Mouse (Mus musculus): ENCODE measurements around the gene Dtx2. TPM values are rescaled to one million over a fixed set of nuclear protein-coding genes. Genes with fewer than 3 reads are reported as not detected.

Dtx2 gene
- total RNA-seq, 1 experiment = 28.3 TPM

DNA sequence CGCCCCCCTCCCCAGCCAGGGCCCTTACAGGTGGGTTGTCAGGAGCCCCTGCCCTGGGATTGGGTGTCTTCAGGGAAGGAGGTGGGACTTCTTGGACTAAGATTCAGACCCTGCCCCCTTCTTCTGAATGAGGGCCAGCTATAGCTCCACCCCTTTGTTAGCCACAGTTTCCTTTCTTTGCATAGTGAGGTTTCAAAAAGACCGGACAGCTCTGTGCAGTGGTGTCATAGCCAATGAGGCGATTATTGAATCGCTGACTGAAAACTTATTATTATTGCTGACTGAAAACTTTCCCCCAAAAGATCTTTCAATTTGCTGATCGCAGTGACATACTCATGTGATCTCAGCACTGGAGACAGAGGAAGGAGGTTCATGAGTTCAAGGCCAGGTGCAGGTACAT, 45.6 kb downstream of the Dtx2 start:
- DNase-seq (ENCODE audit: low read depth, low spot score) = no peak
- no peak overlapping the region for H3K27ac ChIP-seq (ENCODE audit: insufficient read depth, low read depth, low read length, poor library complexity, severe bottlenecking)

DNA sequence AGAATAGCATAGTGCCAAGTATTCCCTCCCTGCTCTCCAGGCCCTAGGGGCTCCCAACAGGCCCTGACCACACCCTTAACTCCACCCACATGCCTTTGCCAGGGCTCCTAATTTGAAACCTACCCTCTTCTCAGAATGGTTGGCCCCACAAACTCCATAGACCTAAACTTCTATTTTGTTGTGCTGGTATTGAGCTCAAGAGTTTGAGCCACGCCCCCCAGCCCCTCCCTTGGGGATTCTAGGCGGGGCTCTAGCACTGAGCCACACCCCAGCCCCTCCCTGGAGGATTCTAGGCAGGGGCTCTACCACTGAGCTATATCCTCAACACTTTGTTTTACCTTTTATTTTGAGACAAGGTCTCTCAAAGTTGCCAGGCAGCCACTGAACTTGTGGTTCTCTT, 46.7 kb downstream of the Dtx2 start:
- in situ Hi-C loops (cut with MboI; ENCODE audit: low sequenced_read_pairs in 2 of 2, unreplicated experiment in 2 of 2) = no loop called here
- peaks cover 4 to 13% of the 10 kb centered on the region in 2 experiments; a peak in 3 of 4 replicates for H3K4me1 ChIP-seq (ENCODE audit: control insufficient read depth in 2 of 2, insufficient read depth in 2 of 2, low read length in 2 of 2, poor library complexity in 1 of 2)
- no peaks in the 10 kb centered on the region for H3K9me3 ChIP-seq (ENCODE audit: control insufficient read depth, insufficient read depth, low read depth, low read length)
- DNase-seq (ENCODE audit: low read depth, low spot score) = peak; percentile 59
- no peak overlapping the region; the same call in 1 of the 2 replicates for H3K9ac ChIP-seq (ENCODE audit: insufficient read depth, low read depth, low read length, poor library complexity, severe bottlenecking)
- no peaks in the 10 kb centered on the region for H3K36me3 ChIP-seq (ENCODE audit: control insufficient read depth, insufficient read depth, low read length, poor library complexity, severe bottlenecking)
- H3K27ac ChIP-seq (ENCODE audit: insufficient read depth, low read depth, low read length, poor library complexity, severe bottlenecking) = peak overlapping the region; percentile 77; the same call in 1 of the 2 replicates
- no peak for TF ChIP-seq MAFK (IDR thresholded peaks at IDR 0.05; ENCODE audit: insufficient read depth, low read depth, low read length)
- no peak for TF ChIP-seq ZC3H11A (IDR thresholded peaks at IDR 0.05; ENCODE audit: borderline replicate concordance, low read depth, low read length)
- TF ChIP-seq CHD2 (IDR thresholded peaks at IDR 0.05; ENCODE audit: low read depth, low read length) = no peak
- no peak for TF ChIP-seq HCFC1 (IDR thresholded peaks at IDR 0.05; ENCODE audit: borderline replicate concordance, insufficient read depth, low read length)
- TF ChIP-seq ZNF384 (IDR thresholded peaks at IDR 0.05; ENCODE audit: low read depth, low read length) = no peak
- H3K4me3 ChIP-seq (ENCODE audit: insufficient read depth in 1 of 2, low read depth in 1 of 2, low read length in 2 of 2, poor library complexity in 1 of 2, severe bottlenecking in 1 of 2) = no peak overlapping the region; a peak in 1 of 4 replicates

More for the DNA sequence above, 45.6 kb downstream of the Dtx2 start:
- TF ChIP-seq ZNF384 (IDR thresholded peaks at IDR 0.05; ENCODE audit: low read depth, low read length) (no peak), HCFC1 (IDR thresholded peaks at IDR 0.05; ENCODE audit: borderline replicate concordance, insufficient read depth, low read length) (no peak), CHD2 (IDR thresholded peaks at IDR 0.05; ENCODE audit: low read depth, low read length) (no peak)
- no peaks in the 10 kb centered on the region for H3K9me3 ChIP-seq (ENCODE audit: control insufficient read depth, insufficient read depth, low read depth, low read length)
- peaks cover 4 to 9% of the 10 kb centered on the region in 2 experiments; a peak in 3 of 4 replicates for H3K4me1 ChIP-seq (ENCODE audit: control insufficient read depth in 2 of 2, insufficient read depth in 2 of 2, low read length in 2 of 2, poor library complexity in 1 of 2)
- H3K36me3 ChIP-seq (ENCODE audit: control insufficient read depth, insufficient read depth, low read length, poor library complexity, severe bottlenecking) = no peaks in the 10 kb centered on the region
- in situ Hi-C loops (cut with MboI; ENCODE audit: low sequenced_read_pairs in 2 of 2, unreplicated experiment in 2 of 2) = no loop called here
- H3K9ac ChIP-seq (ENCODE audit: insufficient read depth, low read depth, low read length, poor library complexity, severe bottlenecking) = no peak overlapping the region
- H3K4me3 ChIP-seq (ENCODE audit: insufficient read depth in 1 of 2, low read depth in 1 of 2, low read length in 2 of 2, poor library complexity in 1 of 2, severe bottlenecking in 1 of 2) = peak overlapping the region in 1 of 2 experiments; percentile 53; a peak in 2 of 4 replicates

DNA sequence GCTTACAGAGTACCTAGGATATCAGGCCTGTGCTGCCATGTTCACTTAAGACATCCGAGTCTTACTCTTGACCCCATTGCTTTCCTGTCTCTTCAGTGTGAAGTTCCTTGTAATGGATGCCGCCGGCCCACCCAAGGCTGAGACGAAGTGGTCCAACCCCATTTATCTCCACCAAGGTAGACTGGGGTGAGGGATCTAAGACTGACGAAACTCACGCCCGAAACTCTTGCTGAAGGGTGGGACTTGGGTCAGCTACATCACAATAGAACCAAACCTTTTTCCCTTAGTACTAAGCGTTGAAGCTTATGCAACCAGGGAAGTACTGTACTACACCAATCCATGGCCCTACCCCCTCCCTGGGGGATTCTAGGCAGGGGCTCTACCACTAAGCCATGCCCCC, 47.1 kb downstream of the Dtx2 start:
- H3K4me3 ChIP-seq (ENCODE audit: insufficient read depth in 1 of 2, low read depth in 1 of 2, low read length in 2 of 2, poor library complexity in 1 of 2, severe bottlenecking in 1 of 2) = no peak overlapping the region; a peak in 1 of 4 replicates
- peak overlapping the region; percentile 77; the same call in 1 of the 2 replicates for H3K27ac ChIP-seq (ENCODE audit: insufficient read depth, low read depth, low read length, poor library complexity, severe bottlenecking)
- in situ Hi-C loops (cut with MboI; ENCODE audit: low sequenced_read_pairs in 2 of 2, unreplicated experiment in 2 of 2) = no loop called here

DNA sequence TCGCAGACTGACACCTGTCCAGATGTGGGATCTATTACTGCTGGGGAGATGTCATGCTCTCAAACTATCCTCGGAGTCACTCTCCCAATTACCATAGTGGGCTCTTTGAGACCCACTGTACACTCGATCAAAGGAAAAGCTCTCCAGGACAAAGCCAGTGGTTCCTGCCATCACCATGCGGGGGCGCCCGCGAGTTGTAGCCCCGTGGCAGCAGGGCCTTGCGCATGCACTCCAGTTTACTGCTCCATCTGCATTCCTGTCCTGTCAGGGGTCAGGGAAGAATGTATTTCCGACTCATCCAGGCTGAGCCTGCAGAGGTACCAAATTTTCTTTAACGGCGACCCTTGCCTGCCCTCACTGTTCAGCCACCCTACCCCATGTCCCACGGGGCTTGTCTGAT, 50.3 kb downstream of the Dtx2 start:
- DNase-seq (ENCODE audit: low read depth, low spot score) = no peak
- Histone ChIP-seq H3K4me3 (ENCODE audit: insufficient read depth in 1 of 2, low read depth in 1 of 2, low read length in 2 of 2, poor library complexity in 1 of 2, severe bottlenecking in 1 of 2) (no peak overlapping the region), H3K9me3 (ENCODE audit: control insufficient read depth, insufficient read depth, low read depth, low read length) (no peaks in the 10 kb centered on the region), H3K9ac (ENCODE audit: insufficient read depth, low read depth, low read length, poor library complexity, severe bottlenecking) (no peak overlapping the region; the same call in 1 of the 2 replicates), H3K4me1 (ENCODE audit: control insufficient read depth in 2 of 2, insufficient read depth in 2 of 2, low read length in 2 of 2, poor library complexity in 1 of 2) (peaks cover 4 to 11% of the 10 kb centered on the region in 2 experiments; a peak in 3 of 4 replicates), H3K27ac (ENCODE audit: insufficient read depth, low read depth, low read length, poor library complexity, severe bottlenecking) (no peak overlapping the region), H3K36me3 (ENCODE audit: control insufficient read depth, insufficient read depth, low read length, poor library complexity, severe bottlenecking) (no peaks in the 10 kb centered on the region)
- TF ChIP-seq CHD2 (IDR thresholded peaks at IDR 0.05; ENCODE audit: low read depth, low read length) = no peak
- in situ Hi-C loops (cut with MboI; ENCODE audit: low sequenced_read_pairs in 2 of 2, unreplicated experiment in 2 of 2) = no loop called here

More for the DNA sequence above, 47.1 kb downstream of the Dtx2 start:
- Histone ChIP-seq H3K36me3 (ENCODE audit: control insufficient read depth, insufficient read depth, low read length, poor library complexity, severe bottlenecking) (no peaks in the 10 kb centered on the region), H3K9ac (ENCODE audit: insufficient read depth, low read depth, low read length, poor library complexity, severe bottlenecking) (no peak overlapping the region; the same call in 1 of the 2 replicates), H3K4me1 (ENCODE audit: control insufficient read depth in 2 of 2, insufficient read depth in 2 of 2, low read length in 2 of 2, poor library complexity in 1 of 2) (peaks cover 4 to 13% of the 10 kb centered on the region in 2 experiments; a peak in 3 of 4 replicates), H3K9me3 (ENCODE audit: control insufficient read depth, insufficient read depth, low read depth, low read length) (no peaks in the 10 kb centered on the region)
- TF ChIP-seq ZNF384 (IDR thresholded peaks at IDR 0.05; ENCODE audit: low read depth, low read length) (no peak), CHD2 (IDR thresholded peaks at IDR 0.05; ENCODE audit: low read depth, low read length) (no peak), MAFK (IDR thresholded peaks at IDR 0.05; ENCODE audit: insufficient read depth, low read depth, low read length) (no peak), HCFC1 (IDR thresholded peaks at IDR 0.05; ENCODE audit: borderline replicate concordance, insufficient read depth, low read length) (no peak), ZC3H11A (IDR thresholded peaks at IDR 0.05; ENCODE audit: borderline replicate concordance, low read depth, low read length) (no peak)
- no peak for DNase-seq (ENCODE audit: low read depth, low spot score)

DNA sequence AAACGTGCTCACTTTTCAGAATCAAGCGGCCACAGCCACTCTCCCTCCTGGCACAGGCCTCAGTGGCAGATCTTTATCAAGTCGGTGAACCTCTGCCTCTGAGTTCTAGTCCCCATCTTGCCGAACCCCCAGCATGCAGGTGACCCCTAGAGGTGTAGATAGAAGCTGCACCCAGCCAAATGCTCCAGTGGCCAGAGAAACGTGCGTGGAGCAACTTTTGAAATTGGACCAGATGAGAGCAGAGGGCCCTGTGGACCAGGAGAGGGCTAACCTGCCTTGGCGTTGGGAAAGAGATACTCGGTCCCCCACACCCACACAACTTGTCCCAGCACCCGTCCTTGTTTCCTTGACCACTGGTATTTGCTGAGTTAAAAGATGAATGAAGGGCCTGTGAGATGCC, 50.8 kb downstream of the Dtx2 start:
- Histone ChIP-seq H3K36me3 (ENCODE audit: control insufficient read depth, insufficient read depth, low read length, poor library complexity, severe bottlenecking) (no peaks in the 10 kb centered on the region), H3K9ac (ENCODE audit: insufficient read depth, low read depth, low read length, poor library complexity, severe bottlenecking) (peak overlapping the region; percentile 21; the same call in 1 of the 2 replicates), H3K4me3 (ENCODE audit: insufficient read depth in 1 of 2, low read depth in 1 of 2, low read length in 2 of 2, poor library complexity in 1 of 2, severe bottlenecking in 1 of 2) (no peak overlapping the region), H3K4me1 (ENCODE audit: control insufficient read depth in 2 of 2, insufficient read depth in 2 of 2, low read length in 2 of 2, poor library complexity in 1 of 2) (peaks cover 2 to 11% of the 10 kb centered on the region in 2 experiments; a peak in 3 of 4 replicates), H3K27ac (ENCODE audit: insufficient read depth, low read depth, low read length, poor library complexity, severe bottlenecking) (no peak overlapping the region), H3K9me3 (ENCODE audit: control insufficient read depth, insufficient read depth, low read depth, low read length) (no peaks in the 10 kb centered on the region)
- in situ Hi-C loops (cut with MboI; ENCODE audit: low sequenced_read_pairs in 2 of 2, unreplicated experiment in 2 of 2) = no loop called here
- TF ChIP-seq ZNF384 (IDR thresholded peaks at IDR 0.05; ENCODE audit: low read depth, low read length) (no peak), ZC3H11A (IDR thresholded peaks at IDR 0.05; ENCODE audit: borderline replicate concordance, low read depth, low read length) (peak; percentile 27; the same call in 1 of the 2 replicates), MAFK (IDR thresholded peaks at IDR 0.05; ENCODE audit: insufficient read depth, low read depth, low read length) (no peak), CHD2 (IDR thresholded peaks at IDR 0.05; ENCODE audit: low read depth, low read length) (no peak), HCFC1 (IDR thresholded peaks at IDR 0.05; ENCODE audit: borderline replicate concordance, insufficient read depth, low read length) (no peak)
- no peak for DNase-seq (ENCODE audit: low read depth, low spot score)
